Mouse (Mus musculus) forebrain, postnatal 0 days (tissue): ENCODE measurements around the gene Cdc42bpb. TPM values are rescaled to one million over a fixed set of nuclear protein-coding genes. Genes with fewer than 3 reads are reported as not detected.

Experiments used
- ATAC-seq: fragments of 200-750 bp; cut with Nextera tagmentation; 2 replicates; pipeline ENCODE4 v1.8.0; 2017; ENCODE audit warnings: mild to moderate bottlenecking, moderate library complexity
- DNase-seq: peaks from one replicate; pipeline ENCODE4 v3.0.0-alpha.2; 2015
- H3K27ac ChIP-seq: fragments of 300-500 bp; sonication (generic); 2 replicates; pipeline ENCODE4 v1.5.1; 2014; ENCODE audit warnings: low read depth, mild to moderate bottlenecking, antibody characterized with exemption, low read length, moderate library complexity, mixed read lengths
- H3K27me3 ChIP-seq: fragments of 300-500 bp; sonication (generic); 2 replicates; pipeline ENCODE4 v1.6.1; 2014; ENCODE audit warnings: mild to moderate bottlenecking, low read length, mixed read lengths; ENCODE audit not compliant: insufficient read depth
- H3K36me3 ChIP-seq: fragments of 300-500 bp; sonication (generic); 2 replicates; pipeline ENCODE4 v1.6.1; 2014; ENCODE audit warnings: mild to moderate bottlenecking, moderate library complexity; ENCODE audit not compliant: insufficient read depth
- H3K4me1 ChIP-seq: fragments of 300-500 bp; sonication (generic); 2 replicates; pipeline ENCODE4 v1.6.1; 2014; ENCODE audit warnings: antibody characterized with exemption; ENCODE audit not compliant: insufficient read depth
- H3K4me2 ChIP-seq: fragments of 300-500 bp; sonication (generic); 2 replicates; pipeline ENCODE4 v1.6.1; 2014; ENCODE audit warnings: low read depth, mild to moderate bottlenecking, moderate library complexity
- H3K4me3 ChIP-seq: fragments of 300-500 bp; sonication (generic); 2 replicates; pipeline ENCODE4 v1.5.1; 2014; ENCODE audit warnings: low read depth, low read length, mixed read lengths
- H3K9ac ChIP-seq: fragments of 300-500 bp; sonication (generic); 2 replicates; pipeline ENCODE4 v1.6.1; 2014; ENCODE audit warnings: mild to moderate bottlenecking
- H3K9me3 ChIP-seq: fragments of 300-500 bp; sonication (generic); 2 replicates; pipeline ENCODE4 v1.6.1; 2016; ENCODE audit warnings: low read length
- CTCF ChIP-seq: sonication (generic); IDR thresholded peaks from 2 replicates; pipeline ENCODE4 v1.5.1; 2016; ENCODE audit warnings: antibody characterized with exemption, control low read depth, low read depth
- WGBS: fragments of 180-500 bp; shearing (Covaris S2); extraction: QIAGEN DNeasy Blood & Tissue Kit; methylation state at CpG from one replicate; pipeline ENCODE4 v1.1.7; 2014; 5-methylcytosine and 5-hydroxymethylcytosine counted together
- polyA plus RNA-seq: library from polyadenylated mRNA; unstranded; fragments of >200 nt; fragmentation: Nextera tagmentation; extraction: Ambion mirVana; gene quantifications from 2 replicates; pipeline ENCODE4 v1.2.1, GENCODE M21; 2015
- total RNA-seq: library from RNA; depleted of rRNA; stranded (reverse); fragments of >200 nt; gene quantifications from 2 replicates; pipeline ENCODE4 v1.2.3, GENCODE M21; 2014

Cdc42bpb gene
- total and polyA plus RNA-seq, 2 experiments from 2014 or later = 31.1 to 139 TPM

DNA sequence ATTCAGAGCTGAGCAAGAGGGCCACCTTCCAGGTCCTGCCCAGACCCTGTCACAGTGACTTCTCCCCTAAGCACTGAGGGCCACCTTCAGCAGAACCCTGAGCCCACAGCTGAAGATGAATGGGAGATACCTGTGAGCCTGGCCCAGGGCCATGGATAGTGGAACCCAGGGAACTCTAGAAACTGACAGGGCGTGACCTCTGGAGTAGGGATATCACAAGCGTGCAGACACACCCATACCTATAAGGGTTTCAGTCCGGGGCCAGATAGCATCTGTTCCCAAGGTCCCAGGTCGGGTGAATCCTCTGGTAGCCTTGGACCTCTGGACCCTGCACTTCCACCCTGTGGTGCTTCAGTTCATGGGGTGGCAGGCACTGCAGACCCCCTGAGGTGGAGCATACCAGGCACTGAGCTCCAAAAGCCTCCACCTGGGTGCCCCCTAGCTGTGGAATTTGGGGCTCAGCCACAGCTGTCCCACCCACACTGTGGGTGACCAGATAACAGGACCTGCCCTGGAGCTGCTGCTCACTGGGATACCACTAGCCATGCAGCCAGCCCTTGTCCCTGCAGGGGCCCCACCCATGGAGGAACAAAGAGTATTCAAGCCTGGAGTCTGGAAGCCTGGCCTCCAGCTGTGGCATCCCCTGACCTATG lies 109.7 kb downstream of the Cdc42bpb start:
- Histone ChIP-seq H3K27me3 (peaks cover 25% of the 10 kb centered on the region), H3K4me3 (no peak overlapping the region), H3K4me1 (no peaks in the 10 kb centered on the region), H3K9me3 (no peaks in the 10 kb centered on the region), H3K4me2 (no peak overlapping the region), H3K27ac (no peak overlapping the region), H3K9ac (no peak overlapping the region), H3K36me3 (peaks cover 12% of the 10 kb centered on the region)
- WGBS = 84% methylated on average over 4 of the region's 4 CpGs
- no peak for ATAC-seq
- no peak for DNase-seq
- TF ChIP-seq CTCF = no peak

DNA sequence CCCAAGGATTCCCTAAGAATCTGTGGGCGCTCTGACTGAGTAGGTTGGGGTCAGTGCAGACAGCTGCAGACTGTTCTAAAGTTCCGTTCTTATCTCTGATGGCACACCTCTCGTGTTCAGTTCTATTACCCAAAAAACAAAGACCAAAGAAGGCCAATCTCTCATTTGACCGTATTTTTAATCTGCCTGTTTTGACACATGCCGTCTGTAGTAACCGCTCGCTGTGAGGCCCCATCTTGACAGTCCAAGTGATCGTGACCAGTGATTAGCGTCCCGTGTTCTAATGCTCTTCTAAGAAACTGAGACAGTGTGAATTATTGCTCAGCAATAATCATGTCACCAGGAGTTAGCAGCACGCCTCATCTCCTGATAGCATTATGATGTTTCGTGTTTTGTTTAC lies 110.9 kb downstream of the Cdc42bpb start:
- no peaks in the 10 kb centered on the region for H3K9me3 ChIP-seq
- H3K27ac ChIP-seq = no peak overlapping the region
- no peak overlapping the region for H3K9ac ChIP-seq
- 60% methylated on average over 12 of the region's 12 CpGs for WGBS
- H3K4me1 ChIP-seq = no peaks in the 10 kb centered on the region
- DNase-seq (no peak), ATAC-seq (no peak)
- no peak for TF ChIP-seq CTCF
- H3K27me3 ChIP-seq = peaks cover 20% of the 10 kb centered on the region
- no peak overlapping the region for H3K4me3 ChIP-seq
- H3K4me2 ChIP-seq = no peak overlapping the region
- H3K36me3 ChIP-seq = peaks cover 19% of the 10 kb centered on the region

DNA sequence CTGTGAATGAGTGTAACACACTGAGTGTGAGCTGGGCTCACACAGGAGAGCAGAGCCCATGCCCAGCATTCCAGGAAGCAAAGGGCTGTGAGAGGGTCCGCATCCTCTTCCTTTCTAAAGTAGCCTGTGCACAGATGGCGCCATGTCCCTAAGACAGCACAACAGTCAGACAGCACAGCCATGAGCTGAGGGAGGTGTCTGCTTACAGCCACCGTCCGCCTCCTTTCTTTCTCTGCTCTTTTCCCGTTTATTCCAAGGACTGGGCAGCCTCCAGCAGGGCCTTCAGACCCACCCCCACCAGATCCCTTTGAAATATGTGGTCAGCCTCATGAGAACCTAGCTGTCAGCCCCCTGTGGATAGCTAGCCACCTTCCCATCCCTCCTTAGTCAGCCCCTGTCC lies 112.3 kb downstream of the Cdc42bpb start:
- no peak for TF ChIP-seq CTCF
- Histone ChIP-seq H3K4me1 (no peaks in the 10 kb centered on the region), H3K27me3 (peaks cover 6% of the 10 kb centered on the region), H3K9me3 (no peaks in the 10 kb centered on the region), H3K27ac (no peak overlapping the region), H3K4me2 (no peak overlapping the region), H3K9ac (no peak overlapping the region), H3K36me3 (peaks cover 26% of the 10 kb centered on the region), H3K4me3 (no peak overlapping the region)
- WGBS = 50% methylated on average over 5 of the region's 5 CpGs
- ATAC-seq (no peak), DNase-seq (no peak)

DNA sequence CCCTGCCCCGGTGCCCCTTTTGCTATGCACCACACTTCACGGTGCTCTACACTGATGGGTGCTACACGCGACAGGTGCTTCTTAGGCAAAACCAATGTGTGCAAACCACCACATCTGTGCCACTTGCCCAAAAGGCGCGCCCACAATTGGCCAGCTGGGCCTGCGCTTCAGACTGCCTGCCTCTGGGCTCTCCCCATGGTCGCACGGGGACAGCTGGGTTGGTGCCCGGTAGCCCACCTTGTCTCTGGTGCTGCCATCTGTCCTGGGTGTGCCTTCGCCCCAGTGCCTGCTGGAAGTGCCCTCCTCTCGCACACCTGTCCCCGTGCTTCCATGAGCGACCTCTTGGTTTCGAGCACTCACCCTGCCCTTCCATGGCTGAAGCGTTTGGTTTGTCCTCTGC lies 113.9 kb downstream of the Cdc42bpb start:
- no peak for ATAC-seq
- peaks cover 32% of the 10 kb centered on the region for H3K36me3 ChIP-seq

DNA sequence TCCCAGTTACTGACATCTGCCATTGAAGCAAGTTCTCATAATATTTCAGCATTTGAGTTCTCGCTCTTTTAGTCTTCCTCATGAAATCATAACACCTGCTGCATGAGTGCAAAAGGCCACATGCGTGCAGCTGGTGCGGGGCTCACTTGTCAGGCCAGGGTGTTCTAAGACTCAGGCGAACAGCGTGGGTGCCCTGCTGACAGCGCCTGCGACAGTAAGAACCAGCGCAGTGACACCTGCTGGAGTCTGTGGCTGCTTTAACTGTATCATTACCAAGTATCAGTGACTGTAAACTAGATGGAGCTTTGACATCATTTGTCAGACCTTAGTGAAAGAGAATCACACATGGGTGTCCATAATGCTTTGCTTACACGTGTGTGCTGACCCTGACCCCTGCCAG lies 126.3 kb downstream of the Cdc42bpb start:
- Histone ChIP-seq H3K4me3 (no peak overlapping the region), H3K36me3 (peaks cover 15% of the 10 kb centered on the region), H3K4me2 (no peak overlapping the region), H3K4me1 (no peaks in the 10 kb centered on the region), H3K9ac (no peak overlapping the region), H3K27me3 (no peaks in the 10 kb centered on the region), H3K9me3 (no peaks in the 10 kb centered on the region), H3K27ac (no peak overlapping the region)
- DNase-seq (peak; percentile 54), ATAC-seq (no peak)
- TF ChIP-seq CTCF = peak; percentile 55
- WGBS = 58% methylated on average over 9 of the region's 9 CpGs

More for the DNA sequence above, 113.9 kb downstream of the Cdc42bpb start:
- WGBS = 96% methylated on average over 16 of the region's 16 CpGs
- Histone ChIP-seq H3K4me1 (no peaks in the 10 kb centered on the region), H3K27ac (no peak overlapping the region), H3K9me3 (no peaks in the 10 kb centered on the region), H3K4me2 (no peak overlapping the region), H3K9ac (no peak overlapping the region), H3K27me3 (no peaks in the 10 kb centered on the region), H3K4me3 (no peak overlapping the region)
- no peak for DNase-seq
- TF ChIP-seq CTCF = no peak

DNA sequence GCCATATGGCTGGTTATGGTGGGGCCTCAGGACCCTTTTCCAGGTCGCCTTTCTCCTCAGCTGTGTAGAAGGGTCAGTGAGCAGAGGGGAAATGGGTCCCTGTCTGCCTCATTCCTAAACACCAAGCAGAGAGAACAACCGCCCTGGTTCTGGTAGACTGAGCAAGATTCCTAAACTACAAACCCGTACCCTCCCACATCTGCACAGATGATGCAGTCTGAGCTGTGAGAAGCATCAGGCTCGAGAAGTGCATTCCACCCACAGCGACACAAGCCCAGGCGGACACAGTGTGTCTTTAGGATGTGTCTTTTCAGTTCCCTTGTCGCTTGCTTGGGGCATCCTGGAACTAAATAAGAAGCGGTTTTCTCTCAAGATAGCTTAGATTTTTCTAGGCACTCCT lies 127.4 kb downstream of the Cdc42bpb start:
- whole genome bisulfite sequencing = 80% methylated on average over 8 of the region's 8 CpGs
- ATAC-seq = no peak
- H3K4me2 ChIP-seq = no peak overlapping the region
- H3K4me1 ChIP-seq = no peaks in the 10 kb centered on the region
- H3K36me3 ChIP-seq = peaks cover 20% of the 10 kb centered on the region
- no peaks in the 10 kb centered on the region for H3K9me3 ChIP-seq
- TF ChIP-seq CTCF = no peak
- no peak for DNase-seq
- no peak overlapping the region for H3K4me3 ChIP-seq
- H3K27me3 ChIP-seq = no peaks in the 10 kb centered on the region
- 0 out of 2 replicates have a peak overlapping the region, but pooled peaks have one; percentile 10 for H3K9ac ChIP-seq
- H3K27ac ChIP-seq = no peak overlapping the region

DNA sequence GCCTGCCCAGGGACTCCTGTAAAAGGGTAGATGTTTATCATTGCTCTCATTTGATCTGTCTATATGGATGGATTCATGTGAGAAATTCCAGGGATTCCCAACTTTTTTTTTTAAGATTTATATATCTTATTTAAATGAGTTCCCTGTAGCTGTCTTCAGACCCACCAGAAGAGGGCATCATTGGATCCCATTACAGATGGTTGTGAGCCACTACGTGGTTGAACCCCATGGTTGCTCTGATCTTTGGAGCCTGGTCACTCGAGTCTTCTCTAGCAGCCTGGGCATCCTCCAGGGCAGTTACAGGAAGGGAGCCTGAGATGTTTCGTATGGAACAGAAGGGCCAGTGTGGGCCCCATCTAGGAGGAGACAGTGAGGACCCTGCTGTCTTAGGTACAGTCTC lies 128.4 kb downstream of the Cdc42bpb start:
- no peak overlapping the region for H3K9ac ChIP-seq
- no peak overlapping the region for H3K27ac ChIP-seq
- no peaks in the 10 kb centered on the region for H3K4me1 ChIP-seq
- H3K4me3 ChIP-seq = no peak overlapping the region
- no peak overlapping the region for H3K4me2 ChIP-seq
- no peak; the same call in 1 of the 2 replicates for TF ChIP-seq CTCF
- ATAC-seq (no peak), DNase-seq (no peak)
- H3K36me3 ChIP-seq = peaks cover 27% of the 10 kb centered on the region; the same call in 1 of the 2 replicates
- 61% methylated on average over 3 of the region's 3 CpGs for WGBS
- no peaks in the 10 kb centered on the region for H3K9me3 ChIP-seq
- no peaks in the 10 kb centered on the region for H3K27me3 ChIP-seq
